Mouse (Mus musculus) lung, adult 2 months (tissue): ENCODE data around the gene Acadm. TPM values are rescaled to one million over a fixed set of nuclear protein-coding genes. Genes with fewer than 3 reads are reported as not detected.

Experiments used
- DNase-seq: peaks from one replicate; pipeline ENCODE4 v3.0.0; 2022
- H3K4me1 ChIP-seq: fragments of 200-500 bp; 2 replicates; pipeline ENCODE4 v1.6.1; 2011; ENCODE audit warnings: low read length; ENCODE audit not compliant: control insufficient read depth, insufficient read depth
- H3K4me3 ChIP-seq: fragments of 200-500 bp; replicated peaks from 2 replicates; pipeline ENCODE3; 2011; ENCODE audit warnings: low read depth, mild to moderate bottlenecking, control low read depth, low read length; ENCODE audit errors: extremely low read depth
- CTCF ChIP-seq: fragments of 200-500 bp; IDR thresholded peaks from 2 replicates; pipeline ENCODE4 v1.5.1; 2011; ENCODE audit warnings: mild to moderate bottlenecking, low read length, control low read depth; ENCODE audit not compliant: insufficient read depth
- POLR2A ChIP-seq: fragments of 200-500 bp; IDR thresholded peaks from 2 replicates; pipeline ENCODE4 v1.6.1; 2011; ENCODE audit warnings: low read depth, mild to moderate bottlenecking, control low read depth, low read length, borderline replicate concordance; ENCODE audit errors: extremely low read depth
- polyA plus RNA-seq: library from polyadenylated mRNA; depleted of rRNA; stranded (reverse); fragments of >200 nt; gene quantifications from 2 replicates; pipeline ENCODE4 v1.2.3, GENCODE M21; 2012; rRNA removed

Gene Acadm
- polyA plus RNA-seq, 1 experiment = 62.3 TPM

- Histone ChIP-seq H3K4me3 (no peak overlapping the region), H3K4me1 (no peaks in the 10 kb centered on the region)
- TF ChIP-seq POLR2A (no peak), CTCF (no peak)
- DNase-seq = no peak
Measured at GRCm38 (mm10) chr3:153886296-153886695, 58.1 kb downstream of the Acadm start.

Other genes with a start within 250 kb of the Acadm start
- gene St6galnac3, start 219.5 kb downstream of the Acadm start, polyA plus RNA-seq = 4.4 and 8.4 TPM in 2 replicates
- not detected in 2 replicates for gene Asb17, start 100.4 kb downstream of the Acadm start, polyA plus RNA-seq
- gene Msh4, start 38.5 kb downstream of the Acadm start, polyA plus RNA-seq = 0.05 and 0.06 TPM in 2 replicates
- 22.4 and 29.7 TPM in 2 replicates for gene Rabggtb, start 31.6 kb downstream of the Acadm start, polyA plus RNA-seq
- gene Slc44a5, start 28.8 kb upstream of the Acadm start, polyA plus RNA-seq = 0.05 TPM in 1 of 2 replicates, not detected in the other